Mouse (Mus musculus) right cerebral cortex, adult 18-20 months (tissue): ENCODE measurements at regions not wholly inside any gene's neighbourhood (a gene's known extent, or its start where the extent isn't known, plus 50 kb on each side); places are given as distances from the start of the nearest gene placed in this dataset.

Experiments used
- DNase-seq: peaks from one replicate; pipeline ENCODE4 v3.0.0; 2022; ENCODE audit warnings: mixed read lengths

GRCm38 (mm10) chr14:61665815-61666214 is 58.6 kb downstream of the Kcnrg start:
- DNase-seq: no peak

GRCm38 (mm10) chr14:61673184-61673583 is 65.9 kb downstream of the Kcnrg start:
- no peak for DNase-seq

- no peak for DNase-seq
Observed at GRCm38 (mm10) chr14:61678107-61678506, 70.8 kb downstream of the Kcnrg start.

GRCm38 (mm10) chr14:61680818-61681707 is 73.8 kb downstream of the Kcnrg start:
- DNase-seq: peak; percentile 82

DNA sequence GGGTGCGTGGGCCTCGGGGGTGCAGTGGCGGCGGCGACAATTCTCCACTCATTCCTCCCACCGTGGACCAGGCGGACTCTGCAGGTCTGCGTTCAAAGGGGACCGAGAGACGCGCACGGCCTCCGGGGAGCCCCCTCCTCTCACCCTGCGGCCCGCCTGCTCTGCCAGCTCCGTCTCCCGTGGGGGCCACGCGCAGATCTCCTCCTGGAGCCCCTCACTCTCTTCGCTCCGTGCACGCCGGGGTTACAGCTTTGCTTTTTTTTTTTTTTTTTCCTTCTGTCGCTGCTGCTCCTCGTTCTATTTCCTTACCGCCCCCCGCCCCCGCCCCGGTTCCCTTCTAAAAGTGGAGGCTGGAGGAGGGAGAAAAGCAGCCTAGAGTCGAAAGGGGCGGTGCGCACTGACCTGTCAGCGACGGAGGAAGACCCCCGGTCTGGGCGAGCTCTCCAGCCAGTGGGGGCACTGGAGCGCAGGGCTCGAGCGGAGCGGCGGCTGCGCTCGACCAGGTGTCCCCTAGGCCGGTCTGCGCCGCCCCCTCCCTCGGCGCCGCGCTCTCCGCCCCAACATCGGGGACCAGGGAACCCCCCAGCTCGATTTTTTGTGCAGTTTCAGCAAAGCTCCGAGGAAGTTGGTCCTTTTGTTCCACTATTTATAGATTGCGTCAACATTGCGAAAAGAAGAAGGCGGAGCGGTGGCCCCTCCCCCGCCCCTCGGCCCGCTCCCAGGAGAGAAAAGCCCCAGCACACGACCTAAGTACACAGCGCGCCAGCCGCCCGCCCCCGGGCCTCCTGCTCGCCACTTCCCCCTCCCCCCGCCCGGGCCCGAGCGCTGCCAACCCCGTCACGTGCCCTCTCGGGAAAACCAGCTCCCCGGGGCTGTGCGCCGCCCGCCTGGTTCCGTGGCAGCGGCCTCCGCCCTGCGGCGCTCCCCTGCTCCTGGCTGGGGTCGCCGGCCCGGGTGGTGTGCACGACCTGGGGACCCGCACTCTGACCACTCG is 74.7 kb downstream of the Kcnrg start:
- DNase-seq: peak; percentile 85

- DNase-seq: peak; percentile 74
Observed at GRCm38 (mm10) chr14:61682721-61683355, 75.6 kb downstream of the Kcnrg start.

- DNase-seq: no peak
Observed at GRCm38 (mm10) chr14:61683356-61683740, 76.1 kb downstream of the Kcnrg start.

DNA sequence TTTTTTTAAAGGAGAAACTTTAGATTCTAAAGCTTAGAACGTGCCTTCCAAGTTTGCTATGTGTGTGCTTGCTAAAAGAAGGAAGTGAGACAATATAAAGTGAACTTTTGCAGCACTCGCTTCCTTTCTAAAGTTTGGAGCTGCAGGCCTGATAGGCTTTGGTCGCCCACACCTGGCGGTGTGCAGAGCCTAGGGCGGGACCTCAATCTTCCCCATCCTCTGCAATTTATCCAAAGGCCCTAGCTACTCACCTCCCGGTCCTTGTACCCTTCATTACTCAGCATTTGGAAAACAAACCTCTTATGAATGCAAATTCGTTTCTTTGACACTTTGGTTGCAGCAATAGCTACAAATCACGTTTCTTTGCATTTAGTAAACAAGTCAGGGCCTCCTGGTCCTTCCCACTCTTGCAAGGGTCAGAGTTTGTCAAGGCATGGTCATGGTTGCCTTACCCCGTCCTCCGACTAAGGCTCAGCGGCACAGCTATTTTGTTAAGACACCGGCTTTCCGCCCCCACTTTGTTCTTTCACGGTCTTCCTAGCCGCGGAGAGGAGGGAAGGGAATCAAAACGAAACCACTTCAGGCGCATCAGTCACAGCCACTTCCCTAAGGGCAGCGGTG is 76.6 kb downstream of the Kcnrg start:
- DNase-seq: peak; percentile 40

- no peak for DNase-seq
Observed at GRCm38 (mm10) chr14:61684473-61685230, 77.4 kb downstream of the Kcnrg start.

DNA sequence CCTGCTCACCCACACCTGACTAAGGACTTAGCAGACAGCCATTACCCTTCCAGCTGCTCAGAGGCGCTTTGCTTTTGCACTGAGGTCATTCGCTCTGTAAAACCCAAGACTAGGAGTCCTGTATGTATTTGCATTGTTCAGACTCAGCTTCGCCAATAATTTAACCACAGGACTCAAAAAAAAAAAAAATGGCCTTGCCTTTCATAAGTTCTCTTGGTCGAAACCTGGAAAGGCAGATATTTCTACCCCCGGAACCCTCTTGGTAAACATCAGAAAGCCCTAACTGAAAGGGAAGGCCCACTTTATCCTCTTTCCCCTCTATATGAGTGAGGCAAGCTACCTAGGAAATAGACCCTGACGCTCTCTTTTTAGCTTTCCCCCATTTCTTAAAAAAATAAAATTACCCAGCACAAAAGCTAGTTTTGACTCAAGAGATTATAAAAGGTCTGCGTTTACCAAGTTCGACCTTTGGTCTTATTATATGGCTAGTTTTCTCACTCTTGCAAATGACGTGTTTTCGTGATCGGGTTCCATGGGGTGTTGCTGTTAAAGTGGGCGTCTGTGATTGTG is 78.1 kb downstream of the Kcnrg start:
- no peak for DNase-seq

DNA sequence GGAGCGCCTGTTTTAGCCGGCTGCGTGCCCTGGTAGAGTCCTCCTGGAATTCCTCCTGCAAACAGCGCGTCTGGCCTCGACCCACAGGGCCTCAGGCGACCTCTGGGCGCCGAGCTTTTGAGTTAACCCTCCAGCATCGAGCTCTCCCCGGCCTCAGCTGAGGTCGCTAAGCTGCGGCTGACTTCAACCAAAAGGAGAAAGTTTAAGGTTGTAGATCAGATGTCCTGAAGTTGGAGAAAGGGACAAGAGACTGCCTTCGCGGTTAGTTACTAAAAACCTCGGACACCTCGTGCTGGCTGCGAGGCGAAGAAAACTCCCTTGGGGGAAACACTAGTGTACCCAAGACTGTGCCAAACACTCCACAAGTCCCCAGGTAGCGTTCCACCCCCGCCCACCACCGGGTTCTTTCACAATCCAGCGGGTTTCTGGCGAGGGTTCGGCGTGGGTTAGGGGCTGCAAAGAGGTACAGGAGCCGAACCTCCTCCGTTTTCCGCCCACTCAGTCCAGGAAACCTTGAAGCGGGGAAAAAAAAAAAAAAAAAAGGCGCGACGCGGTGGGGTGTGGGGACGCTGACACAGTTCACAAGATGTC is 78.9 kb downstream of the Kcnrg start:
- no peak for DNase-seq

GRCm38 (mm10) chr14:61686821-61687341 is 79.6 kb downstream of the Kcnrg start:
- DNase-seq: no peak

DNA sequence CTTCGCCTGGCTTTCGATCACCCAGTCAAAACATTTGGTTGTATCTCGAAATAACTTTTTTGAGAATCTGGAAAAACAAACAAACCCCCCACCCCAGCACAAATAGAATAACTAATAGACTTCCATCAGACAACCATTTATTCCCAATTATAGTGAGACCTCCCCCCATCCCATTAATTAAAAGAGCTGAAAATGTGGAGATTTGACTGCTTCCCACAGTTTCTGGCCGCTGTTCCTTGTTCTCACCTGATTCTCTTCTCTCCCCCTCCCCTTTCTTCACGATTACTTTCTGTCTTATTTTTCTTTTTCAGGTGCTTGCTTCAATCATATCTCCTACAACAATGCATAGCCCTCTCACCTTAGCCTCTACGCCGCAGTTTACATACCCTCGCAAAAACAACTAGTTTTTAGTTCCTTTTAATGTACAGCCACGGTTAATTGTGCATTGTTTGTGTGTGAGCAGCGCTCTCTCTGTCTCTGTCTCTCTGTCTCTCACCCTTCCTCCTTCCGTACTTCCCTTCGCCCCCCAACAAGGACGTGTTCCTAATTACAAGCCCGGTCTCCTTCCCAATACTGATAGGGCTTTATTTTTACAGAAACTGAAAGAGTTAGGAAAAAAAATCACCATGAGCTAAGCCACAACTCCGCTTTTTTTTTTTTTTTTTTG is 80.2 kb downstream of the Kcnrg start:
- DNase-seq: no peak

- DNase-seq: no peak
Observed at GRCm38 (mm10) chr14:61688013-61688520, 80.8 kb downstream of the Kcnrg start.

DNA sequence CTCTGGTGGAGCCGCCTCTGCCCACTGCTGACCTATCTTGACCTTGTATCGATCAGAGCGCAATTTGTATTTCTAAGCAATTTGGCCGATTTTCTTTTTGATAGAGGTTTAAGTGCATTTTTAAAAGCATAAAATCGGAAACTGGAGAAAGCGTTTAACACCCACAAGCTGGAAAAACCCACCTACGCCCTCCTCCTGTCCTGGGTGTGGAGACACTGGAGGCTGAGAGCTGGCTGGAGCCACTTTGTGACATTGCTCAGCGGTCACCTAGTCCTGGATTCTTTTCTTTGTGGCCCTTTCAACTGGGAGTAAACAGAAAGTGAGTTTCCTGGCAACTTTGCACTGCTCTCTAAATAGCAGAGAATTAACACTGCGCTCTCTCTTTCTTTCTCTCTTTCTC is 81.4 kb downstream of the Kcnrg start:
- DNase-seq: no peak

DNA sequence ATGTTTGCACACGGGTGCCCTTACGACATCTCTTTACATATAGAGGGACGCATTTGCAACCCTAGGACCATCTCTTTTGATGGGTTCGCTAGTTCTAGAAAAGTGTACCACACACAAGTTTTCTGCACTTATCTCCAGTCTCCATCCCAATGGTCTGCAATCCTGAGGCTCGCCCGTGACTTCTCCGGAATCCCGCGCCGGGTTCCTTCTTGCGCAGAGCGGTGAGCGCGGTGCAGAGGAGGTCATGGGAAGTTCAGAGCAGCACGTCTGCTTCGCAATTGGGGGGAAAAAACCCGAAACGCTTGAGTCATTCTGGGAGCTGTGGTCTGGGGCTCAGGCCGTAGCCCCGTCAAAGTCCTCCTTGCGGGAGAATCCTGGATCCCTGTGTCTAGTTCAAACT is 82.0 kb downstream of the Kcnrg start:
- no peak for DNase-seq

DNA sequence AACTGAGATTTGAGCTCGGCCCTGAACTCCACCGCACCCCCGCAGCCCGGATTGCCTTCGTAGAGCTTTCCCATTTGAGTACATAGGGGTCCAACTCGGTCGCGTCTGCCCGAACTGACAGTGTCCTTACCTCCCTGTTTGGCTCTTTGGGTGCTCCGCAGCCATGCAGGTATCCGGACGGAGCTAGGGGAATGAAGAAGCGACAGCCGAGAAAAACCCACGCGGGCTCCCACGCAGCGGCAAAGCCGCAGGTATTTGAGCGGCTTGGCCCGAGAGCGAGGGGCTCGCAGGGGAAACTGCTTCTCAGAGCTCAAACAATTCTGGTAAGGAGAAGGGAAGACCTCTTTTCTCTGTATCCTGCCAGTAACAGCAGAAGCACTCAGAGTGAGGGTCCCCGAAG is 82.5 kb downstream of the Kcnrg start:
- DNase-seq: no peak

DNA sequence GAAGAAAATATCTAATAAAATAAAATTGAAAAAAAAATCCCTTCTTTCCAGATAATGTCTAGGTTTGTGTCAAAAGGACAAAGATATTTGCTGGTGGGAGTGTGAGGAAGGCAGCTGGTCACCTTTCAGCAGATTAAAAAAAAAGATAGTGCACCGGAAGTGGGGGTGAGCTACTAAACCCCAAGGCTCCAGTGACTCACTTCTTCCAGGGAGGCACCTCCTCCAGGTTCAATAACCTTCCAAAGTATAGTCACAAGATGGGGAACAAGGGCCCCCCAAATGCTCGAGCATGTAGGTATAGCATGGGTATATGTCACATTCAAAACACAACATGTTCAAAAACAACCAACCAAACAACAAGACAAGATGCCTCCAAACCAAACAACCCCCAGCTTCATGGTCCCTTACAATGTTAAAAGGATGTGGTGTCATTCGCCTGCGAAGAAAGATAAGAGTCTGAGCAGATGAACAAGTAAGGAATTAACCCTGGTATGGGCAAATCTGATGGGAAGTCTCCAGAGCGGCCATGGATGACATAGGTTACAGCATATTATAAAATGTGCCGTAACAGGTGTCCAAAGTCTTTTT is 84.6 kb downstream of the Kcnrg start:
- no peak for DNase-seq

- DNase-seq: no peak
Observed at GRCm38 (mm10) chr14:61694796-61695195, 87.5 kb downstream of the Kcnrg start.
